In genomic region chr19:47248906-47249568, GRCm38 (mm10) we compare ENCODE assay signal across 11 mouse cellular contexts.
A peak's percentile ranks its signal among the peaks of the same experiment; 100 is the strongest.
DNase-seq lines count a peak whose midpoint lies in the region; ATAC-seq lines count a peak whose summit lies in the region.
"Had no signal": no experiment of that assay in that cellular context is flagged by ENCODE, and none has a peak within 500 bp of the region (broad histone marks: within the 10 kb centered on the region; RNA-seq: fewer than 3 reads in every experiment).

No protein-coding gene starts in this region.

- DNase-seq in hindbrain, embryonic 10.5 days (ENCODE audit: low spot score), result no peak
- DNase-seq in adipocyte (ENCODE audit: low spot score), result peak; percentile 18
- peak; percentile 43 for DNase-seq in gastrocnemius, postnatal 10 days
- peak; percentile 39 for DNase-seq in kidney, postnatal 36 days
- no peak for DNase-seq in layer of hippocampus, postnatal 25 days (ENCODE audit: extremely low spot score in 1 of 2, low spot score in 1 of 2)
- no peak for DNase-seq in right cerebral cortex, postnatal 25 days
- DNase-seq: heart, postnatal 4 days; liver, postnatal 0 days had no signal

- peaks cover 49% of the 10 kb centered on the region for H3K4me1 ChIP-seq in hindbrain, embryonic 10.5 days (replicated peaks)
- H3K4me1 ChIP-seq in hindbrain, embryonic 13.5 days (replicated peaks), result peaks cover 14% of the 10 kb centered on the region

- H3K27ac ChIP-seq in hindbrain, embryonic 10.5 days, result peak overlapping the region; percentile 17
- H3K27ac ChIP-seq in hindbrain, embryonic 13.5 days, result no peak overlapping the region
- H3K27ac ChIP-seq: embryonic facial prominence, embryonic 15.5 days; midbrain, embryonic 12.5 days had no signal

- H3K27me3 ChIP-seq in hindbrain, embryonic 10.5 days (ENCODE audit: insufficient read depth, poor library complexity, severe bottlenecking), result peaks cover 38% of the 10 kb centered on the region
- H3K27me3 ChIP-seq in hindbrain, embryonic 13.5 days, result peaks cover 42% of the 10 kb centered on the region

- no peak overlapping the region for H3K4me3 ChIP-seq in hindbrain, embryonic 10.5 days
- no peak overlapping the region for H3K4me3 ChIP-seq in hindbrain, embryonic 13.5 days
- H3K4me3 ChIP-seq: embryonic facial prominence, embryonic 15.5 days; midbrain, embryonic 12.5 days had no signal

- no peaks in the 10 kb centered on the region for H3K36me3 ChIP-seq in hindbrain, embryonic 10.5 days
- H3K36me3 ChIP-seq in hindbrain, embryonic 13.5 days, result no peaks in the 10 kb centered on the region
- H3K36me3 ChIP-seq: embryonic facial prominence, embryonic 15.5 days; midbrain, embryonic 12.5 days had no signal

- ATAC-seq in hindbrain, embryonic 13.5 days (ENCODE audit: low FRiP score), result no peak

- no peak overlapping the region for H3K4me2 ChIP-seq in hindbrain, embryonic 13.5 days
- H3K4me2 ChIP-seq: embryonic facial prominence, embryonic 15.5 days; midbrain, embryonic 12.5 days had no signal

- H3K9me3 ChIP-seq in hindbrain, embryonic 10.5 days, result no peaks in the 10 kb centered on the region
- H3K9me3 ChIP-seq in hindbrain, embryonic 13.5 days, result no peaks in the 10 kb centered on the region
- H3K9me3 ChIP-seq: embryonic facial prominence, embryonic 15.5 days; midbrain, embryonic 12.5 days had no signal

- H3K9ac ChIP-seq in hindbrain, embryonic 13.5 days, result no peak overlapping the region
- H3K9ac ChIP-seq: embryonic facial prominence, embryonic 15.5 days; liver, postnatal 0 days; midbrain, embryonic 12.5 days had no signal

- 76% methylated on average over 16 of the region's 16 CpGs for WGBS in hindbrain, embryonic 10.5 days
- 69% methylated on average over 16 of the region's 16 CpGs for WGBS in hindbrain, embryonic 13.5 days

Comparison
In these comparisons a context has a peak if more than half of its experiments do, and no peak if none do; other contexts are left out.
1. DNase-seq: peak in adipocyte (single experiment), gastrocnemius, postnatal 10 days (single experiment) and kidney, postnatal 36 days (2 of 2); none in hindbrain, embryonic 10.5 days (single experiment), layer of hippocampus, postnatal 25 days (0 of 2) and right cerebral cortex, postnatal 25 days (single experiment).